Mouse (Mus musculus) heart, postnatal 0 days (tissue): ENCODE data around the gene Fgfr2. TPM values are rescaled to one million over a fixed set of nuclear protein-coding genes. Genes with fewer than 3 reads are reported as not detected.

Experiments
- ATAC-seq: fragments of 200-750 bp; cut with Nextera tagmentation; 2 replicates; pipeline ENCODE4 v1.8.0; 2017; ENCODE audit warnings: low read depth, moderate number of reproducible peaks, moderate library complexity; ENCODE audit not compliant: insufficient read depth
- DNase-seq: peaks from one replicate; pipeline ENCODE4 v3.0.0-alpha.2; 2016; ENCODE audit warnings: low spot score
- H3K27ac ChIP-seq: fragments of 300-500 bp; sonication (generic); 2 replicates; pipeline ENCODE4 v1.5.1; 2014; ENCODE audit warnings: low read depth, mild to moderate bottlenecking
- H3K27me3 ChIP-seq: fragments of 300-500 bp; sonication (generic); 2 replicates; pipeline ENCODE4 v1.6.1; 2014; ENCODE audit warnings: low read length, mixed read lengths; ENCODE audit not compliant: control insufficient read depth, insufficient read depth
- H3K36me3 ChIP-seq: fragments of 300-500 bp; sonication (generic); replicated peaks from 2 replicates; pipeline ENCODE4 v1.6.1; 2014; ENCODE audit warnings: low read length, mixed read lengths; ENCODE audit not compliant: control insufficient read depth, insufficient read depth
- H3K4me1 ChIP-seq: fragments of 300-500 bp; sonication (generic); 2 replicates; pipeline ENCODE4 v1.6.1; 2014; ENCODE audit warnings: antibody characterized with exemption; ENCODE audit not compliant: control insufficient read depth, insufficient read depth
- H3K4me2 ChIP-seq: fragments of 300-500 bp; sonication (generic); 2 replicates; pipeline ENCODE4 v1.6.1; 2014; ENCODE audit warnings: low read depth, mild to moderate bottlenecking, low read length, moderate library complexity
- H3K4me3 ChIP-seq: fragments of 300-500 bp; sonication (generic); 2 replicates; pipeline ENCODE4 v1.5.1; 2014; ENCODE audit warnings: low read depth, low read length
- H3K9ac ChIP-seq: fragments of 300-500 bp; sonication (generic); replicated peaks from 2 replicates; pipeline ENCODE4 v1.6.1; 2014; ENCODE audit warnings: low read depth, low read length, mixed read lengths
- H3K9me3 ChIP-seq: fragments of 300-500 bp; sonication (generic); replicated peaks from 2 replicates; pipeline ENCODE4 v1.6.1; 2016; ENCODE audit warnings: low read length; ENCODE audit not compliant: control insufficient read depth
- CTCF ChIP-seq: IDR thresholded peaks from 2 replicates; pipeline ENCODE4 v1.5.1; 2016; ENCODE audit warnings: antibody characterized with exemption, control low read depth, low read depth
- EP300 ChIP-seq: IDR thresholded peaks from 2 replicates; pipeline ENCODE4 v1.6.1; 2016; ENCODE audit warnings: antibody characterized with exemption, low read depth
- WGBS: fragments of 180-500 bp; shearing (Covaris S2); extraction: QIAGEN DNeasy Blood & Tissue Kit; methylation state at CpG from one replicate; pipeline ENCODE4 v1.1.7; 2014; 5-methylcytosine and 5-hydroxymethylcytosine counted together
- polyA plus RNA-seq: library from polyadenylated mRNA; unstranded; fragments of >200 nt; fragmentation: Nextera tagmentation; extraction: Ambion mirVana; gene quantifications from 2 replicates; pipeline ENCODE4 v1.2.1, GENCODE M21; 2015
- total RNA-seq: library from RNA; depleted of rRNA; stranded (reverse); fragments of >200 nt; gene quantifications from 2 replicates; pipeline ENCODE4 v1.2.3, GENCODE M21; 2014; ENCODE audit warnings: low replicate concordance

Fgfr2 gene
- total and polyA plus RNA-seq, 2 experiments from 2014 or later: 3.8 to 11.5 TPM

- WGBS: 67% methylated on average over 8 of the region's 8 CpGs
- DNase-seq: peak; percentile 36
- TF ChIP-seq CTCF (no peak), EP300 (no peak)
- Histone ChIP-seq H3K9ac (no peak overlapping the region), H3K27me3 (no peaks in the 10 kb centered on the region), H3K4me2 (no peak overlapping the region), H3K27ac (no peak overlapping the region), H3K4me3 (no peak overlapping the region), H3K36me3 (no peaks in the 10 kb centered on the region), H3K9me3 (no peaks in the 10 kb centered on the region), H3K4me1 (no peaks in the 10 kb centered on the region)
- peak; percentile 67 for ATAC-seq
Measured at GRCm38 (mm10) chr7:132435486-132436055, 687.6 kb downstream of the Fgfr2 start.

DNA sequence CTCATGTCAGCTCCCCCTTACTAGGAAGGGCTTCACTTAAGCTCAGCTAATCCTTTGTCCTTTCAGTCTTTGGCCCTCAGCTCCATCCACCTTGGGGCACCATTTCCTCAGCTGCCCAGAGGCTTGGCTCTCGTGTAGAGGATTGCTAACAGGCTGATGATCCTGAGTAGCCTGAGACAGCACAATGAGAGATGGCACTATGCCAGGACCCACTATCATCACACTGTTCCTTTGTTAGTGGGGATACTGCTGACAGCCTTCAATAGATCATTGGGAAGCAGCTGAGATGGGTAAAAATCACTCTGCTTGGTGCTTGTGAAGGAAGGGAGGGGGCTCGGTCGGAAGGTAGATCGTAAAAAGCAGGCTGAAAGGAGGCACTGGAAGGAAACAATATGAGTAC, 693.8 kb downstream of the Fgfr2 start:
- DNase-seq: no peak
- no peak overlapping the region for H3K27ac ChIP-seq
- H3K4me2 ChIP-seq: no peak overlapping the region
- H3K4me1 ChIP-seq: no peaks in the 10 kb centered on the region
- H3K9ac ChIP-seq: no peak overlapping the region
- TF ChIP-seq CTCF (no peak), EP300 (no peak)
- no peaks in the 10 kb centered on the region for H3K27me3 ChIP-seq
- no peaks in the 10 kb centered on the region for H3K9me3 ChIP-seq
- H3K4me3 ChIP-seq: no peak overlapping the region
- H3K36me3 ChIP-seq: no peaks in the 10 kb centered on the region
- ATAC-seq: no peak
- 68% methylated on average over 4 of the region's 4 CpGs for WGBS

- 90% methylated on average over 4 of the region's 4 CpGs for WGBS
Measured at GRCm38 (mm10) chr7:132428308-132428707, 694.8 kb downstream of the Fgfr2 start.

GRCm38 (mm10) chr7:132426069-132426468, 697.1 kb downstream of the Fgfr2 start:
- Histone ChIP-seq H3K9me3 (no peaks in the 10 kb centered on the region), H3K4me1 (no peaks in the 10 kb centered on the region), H3K4me2 (no peak overlapping the region), H3K27ac (no peak overlapping the region), H3K9ac (no peak overlapping the region), H3K27me3 (no peaks in the 10 kb centered on the region), H3K36me3 (no peaks in the 10 kb centered on the region), H3K4me3 (no peak overlapping the region)
- ATAC-seq (no peak), DNase-seq (no peak)
- TF ChIP-seq EP300: no peak
- TF ChIP-seq CTCF: no peak
- WGBS: 60% methylated on average over 5 of the region's 5 CpGs

More at GRCm38 (mm10) chr7:132428308-132428707, 694.8 kb downstream of the Fgfr2 start:
- Histone ChIP-seq H3K27ac (no peak overlapping the region), H3K27me3 (no peaks in the 10 kb centered on the region), H3K9me3 (no peaks in the 10 kb centered on the region), H3K4me3 (no peak overlapping the region), H3K9ac (no peak overlapping the region), H3K4me1 (no peaks in the 10 kb centered on the region), H3K36me3 (no peaks in the 10 kb centered on the region), H3K4me2 (no peak overlapping the region)
- ATAC-seq (no peak), DNase-seq (no peak)
- TF ChIP-seq EP300 (no peak), CTCF (no peak)

- 69% methylated on average over 11 of the region's 11 CpGs for WGBS
- no peak overlapping the region for H3K27ac ChIP-seq
- no peak overlapping the region for H3K9ac ChIP-seq
Measured at GRCm38 (mm10) chr7:132425364-132425999, 697.7 kb downstream of the Fgfr2 start.

GRCm38 (mm10) chr7:132423570-132423969, 699.6 kb downstream of the Fgfr2 start:
- Histone ChIP-seq H3K27ac (no peak overlapping the region), H3K4me1 (no peaks in the 10 kb centered on the region), H3K9ac (no peak overlapping the region), H3K27me3 (no peaks in the 10 kb centered on the region), H3K4me3 (no peak overlapping the region), H3K9me3 (no peaks in the 10 kb centered on the region), H3K36me3 (no peaks in the 10 kb centered on the region), H3K4me2 (no peak overlapping the region)
- DNase-seq: no peak
- ATAC-seq: no peak
- WGBS: 64% methylated on average over 5 of the region's 5 CpGs
- no peak for TF ChIP-seq CTCF
- no peak for TF ChIP-seq EP300

More at GRCm38 (mm10) chr7:132425364-132425999, 697.7 kb downstream of the Fgfr2 start:
- Histone ChIP-seq H3K9me3 (no peaks in the 10 kb centered on the region), H3K4me1 (no peaks in the 10 kb centered on the region), H3K4me3 (no peak overlapping the region), H3K4me2 (no peak overlapping the region), H3K27me3 (no peaks in the 10 kb centered on the region), H3K36me3 (no peaks in the 10 kb centered on the region)
- DNase-seq: no peak
- ATAC-seq: 0 out of 2 replicates have a peak, but pooled peaks have one; percentile 17
- no peak for TF ChIP-seq CTCF
